Mouse (Mus musculus): ENCODE measurements at regions not wholly inside any gene's neighbourhood (a gene's known extent, or its start where the extent isn't known, plus 50 kb on each side); places are given as distances from the start of the nearest gene placed in this dataset.

- 53% methylated on average over 4 of the region's 4 CpGs for WGBS
- H3K9me3 ChIP-seq, result no peaks in the 10 kb centered on the region
- no peak overlapping the region for H3K4me2 ChIP-seq
- no peak overlapping the region for H3K9ac ChIP-seq
- no peak overlapping the region for H3K27ac ChIP-seq
- H3K4me3 ChIP-seq (replicated peaks), result no peak overlapping the region
- no peak for ATAC-seq (ENCODE audit: insufficient read depth, low FRiP score, low read depth)
- no peaks in the 10 kb centered on the region for H3K27me3 ChIP-seq (replicated peaks)
- H3K36me3 ChIP-seq, result no peaks in the 10 kb centered on the region
- H3K4me1 ChIP-seq, result no peaks in the 10 kb centered on the region
These were observed 252.4 kb downstream of the Foxo1 start for GRCm38 (mm10) chr3:52520609-52520947.

GRCm38 (mm10) chr3:52519910-52520608 is 251.9 kb downstream of the Foxo1 start:
- H3K27me3 ChIP-seq (replicated peaks), result no peaks in the 10 kb centered on the region
- H3K9me3 ChIP-seq, result no peaks in the 10 kb centered on the region
- no peak overlapping the region for H3K27ac ChIP-seq
- H3K9ac ChIP-seq, result no peak overlapping the region
- H3K4me3 ChIP-seq (replicated peaks), result no peak overlapping the region
- no peak overlapping the region for H3K4me2 ChIP-seq
- no peak for ATAC-seq (ENCODE audit: insufficient read depth, low FRiP score, low read depth)
- WGBS, result 64% methylated on average over 22 of the region's 22 CpGs
- H3K36me3 ChIP-seq, result no peaks in the 10 kb centered on the region
- H3K4me1 ChIP-seq, result no peaks in the 10 kb centered on the region

DNA sequence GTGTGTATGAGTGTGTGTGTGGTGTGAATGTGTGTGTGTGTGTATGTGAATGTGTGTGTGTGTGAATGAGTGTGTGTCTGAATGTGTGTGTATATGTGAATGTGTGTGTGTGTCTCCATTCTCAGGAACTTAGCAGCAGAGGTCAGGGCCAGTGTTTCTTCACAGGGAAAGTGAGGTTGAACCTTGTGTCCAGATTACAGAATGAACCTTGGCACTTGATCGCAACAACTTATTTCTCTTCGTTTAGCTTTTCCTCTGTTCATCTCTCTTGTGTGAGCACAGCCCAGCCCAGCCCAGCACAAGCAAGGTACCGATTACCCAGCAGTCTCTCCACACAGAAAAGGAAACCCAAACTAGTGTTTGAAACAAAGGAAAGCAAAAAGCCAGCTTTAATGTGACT is 249.7 kb downstream of the Foxo1 start:
- Histone ChIP-seq H3K4me3 (replicated peaks) (no peak overlapping the region), H3K4me2 (no peak overlapping the region), H3K4me1 (no peaks in the 10 kb centered on the region), H3K36me3 (no peaks in the 10 kb centered on the region), H3K27me3 (replicated peaks) (no peaks in the 10 kb centered on the region), H3K27ac (no peak overlapping the region), H3K9me3 (no peaks in the 10 kb centered on the region), H3K9ac (no peak overlapping the region)
- 80% methylated on average over 3 of the region's 3 CpGs for WGBS
- ATAC-seq (ENCODE audit: insufficient read depth, low FRiP score, low read depth), result no peak

DNA sequence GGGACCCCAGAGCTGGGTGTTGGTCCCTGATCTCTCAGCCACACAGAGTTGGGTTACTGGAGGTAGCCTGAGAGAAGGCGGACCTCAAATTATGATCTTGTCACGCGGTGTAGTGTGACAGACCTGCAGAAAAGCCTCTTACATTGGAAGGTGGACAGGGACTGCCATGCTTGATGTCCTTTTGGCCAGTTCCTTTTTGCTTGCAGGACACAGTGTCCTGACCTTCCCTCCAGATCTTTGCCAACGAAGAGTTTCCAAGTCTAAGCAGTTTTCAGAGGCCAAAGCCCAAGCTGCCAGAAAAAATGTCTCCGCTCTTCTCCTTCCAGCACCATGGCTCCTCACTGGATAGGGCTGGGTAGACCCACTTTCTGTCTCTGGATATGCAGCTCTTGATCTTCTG is 248.6 kb downstream of the Foxo1 start:
- no peak overlapping the region for H3K4me2 ChIP-seq
- no peak overlapping the region for H3K9ac ChIP-seq
- WGBS, result 96% methylated on average over 5 of the region's 5 CpGs

DNA sequence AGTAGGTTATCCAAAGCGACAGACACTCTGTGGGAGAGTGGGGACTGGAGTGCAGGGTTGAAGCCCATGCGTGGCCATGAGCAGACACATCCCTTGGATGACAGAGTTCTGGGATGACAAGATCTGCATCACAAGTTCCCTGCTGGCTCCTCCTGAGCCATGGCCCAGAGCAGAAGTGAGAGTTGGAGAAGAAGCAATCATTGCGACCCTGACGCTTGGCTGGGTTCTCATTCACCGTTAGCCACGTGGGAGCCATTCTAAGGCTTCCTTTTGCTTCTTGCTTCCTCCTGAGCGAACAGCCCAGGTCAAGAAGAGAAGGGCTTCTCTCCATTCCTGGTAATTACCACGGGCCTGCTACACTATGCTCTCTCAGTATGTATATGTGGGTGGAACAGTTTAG is 244.6 kb downstream of the Foxo1 start:
- Histone ChIP-seq H3K4me1 (no peaks in the 10 kb centered on the region), H3K9ac (no peak overlapping the region), H3K4me3 (replicated peaks) (no peak overlapping the region), H3K9me3 (no peaks in the 10 kb centered on the region), H3K27ac (no peak overlapping the region), H3K36me3 (no peaks in the 10 kb centered on the region), H3K27me3 (replicated peaks) (no peaks in the 10 kb centered on the region), H3K4me2 (no peak overlapping the region)
- WGBS, result 83% methylated on average over 8 of the region's 8 CpGs
- ATAC-seq (ENCODE audit: insufficient read depth, low FRiP score, low read depth), result no peak

More for the DNA sequence above, 248.6 kb downstream of the Foxo1 start:
- Histone ChIP-seq H3K27me3 (replicated peaks) (no peaks in the 10 kb centered on the region), H3K27ac (no peak overlapping the region), H3K36me3 (no peaks in the 10 kb centered on the region), H3K4me3 (replicated peaks) (no peak overlapping the region), H3K9me3 (no peaks in the 10 kb centered on the region), H3K4me1 (no peaks in the 10 kb centered on the region)
- no peak for ATAC-seq (ENCODE audit: insufficient read depth, low FRiP score, low read depth)

- Histone ChIP-seq H3K4me3 (replicated peaks) (no peak overlapping the region), H3K4me2 (no peak overlapping the region), H3K4me1 (no peaks in the 10 kb centered on the region), H3K9ac (no peak overlapping the region), H3K27me3 (replicated peaks) (no peaks in the 10 kb centered on the region), H3K9me3 (no peaks in the 10 kb centered on the region), H3K36me3 (no peaks in the 10 kb centered on the region), H3K27ac (no peak overlapping the region)
- ATAC-seq (ENCODE audit: insufficient read depth, low FRiP score, low read depth), result no peak
- WGBS, result 77% methylated on average over 9 of the region's 9 CpGs
These were observed 243.4 kb downstream of the Foxo1 start for GRCm38 (mm10) chr3:52511549-52511948.

DNA sequence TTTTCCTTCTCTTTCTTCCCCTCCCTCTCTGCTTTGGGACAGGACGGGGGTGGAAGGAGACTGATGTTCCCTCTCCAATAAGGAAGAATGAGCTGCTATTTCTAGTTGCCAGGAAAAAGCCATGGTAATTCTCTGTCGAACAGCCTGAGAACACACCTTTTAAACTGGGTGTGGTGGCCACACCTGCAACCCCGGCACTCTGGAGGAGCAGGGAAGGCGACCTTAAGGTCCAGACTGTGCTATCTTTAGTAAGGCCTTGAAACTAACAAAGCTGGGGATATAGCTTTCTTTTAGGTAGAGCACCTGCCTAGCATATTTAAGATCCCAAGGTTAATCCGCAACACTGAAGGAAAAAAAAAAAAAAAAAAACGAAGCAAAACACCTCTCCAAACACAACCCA is 242.7 kb downstream of the Foxo1 start:
- ATAC-seq (ENCODE audit: insufficient read depth, low FRiP score, low read depth), result peak; percentile 60; the same call in 1 of the 2 replicates
- no peaks in the 10 kb centered on the region for H3K4me1 ChIP-seq
- 55% methylated on average over 6 of the region's 6 CpGs for WGBS
- H3K27ac ChIP-seq, result no peak overlapping the region
- H3K9ac ChIP-seq, result no peak overlapping the region
- H3K36me3 ChIP-seq, result no peaks in the 10 kb centered on the region
- H3K27me3 ChIP-seq (replicated peaks), result no peaks in the 10 kb centered on the region
- no peak overlapping the region for H3K4me3 ChIP-seq (replicated peaks)
- H3K9me3 ChIP-seq, result no peaks in the 10 kb centered on the region
- peak overlapping the region; percentile 22; the same call in 1 of the 2 replicates for H3K4me2 ChIP-seq

GRCm38 (mm10) chr3:52510088-52510765 is 242.1 kb downstream of the Foxo1 start:
- ATAC-seq (ENCODE audit: insufficient read depth, low FRiP score, low read depth), result 0 out of 2 replicates have a peak, but pooled peaks have one; percentile 43
- Histone ChIP-seq H3K4me3 (replicated peaks) (no peak overlapping the region; the same call in 1 of the 2 replicates), H3K27me3 (replicated peaks) (no peaks in the 10 kb centered on the region), H3K4me1 (no peaks in the 10 kb centered on the region), H3K27ac (no peak overlapping the region), H3K9ac (no peak overlapping the region), H3K4me2 (peak overlapping the region; percentile 22; the same call in 1 of the 2 replicates), H3K36me3 (no peaks in the 10 kb centered on the region), H3K9me3 (no peaks in the 10 kb centered on the region)
- 53% methylated on average over 12 of the region's 12 CpGs for WGBS

DNA sequence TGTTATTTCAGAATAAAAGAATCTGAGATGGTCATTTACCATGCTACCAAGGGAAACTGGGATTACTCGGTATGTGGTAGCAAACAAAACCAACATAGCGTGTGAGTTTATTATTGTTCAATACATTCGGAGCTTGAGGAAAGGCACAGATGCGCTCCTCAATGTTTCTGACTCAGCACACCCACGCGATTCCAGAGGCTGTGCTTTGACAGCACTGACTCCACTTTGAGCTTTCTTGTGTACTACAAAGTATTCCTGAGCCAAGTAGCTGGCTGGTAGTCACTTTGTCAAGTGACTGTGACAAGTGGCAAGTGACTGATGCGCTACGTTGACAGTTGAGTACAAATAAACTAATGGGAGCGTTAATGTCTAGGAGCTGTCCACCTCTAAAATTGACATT is 235.8 kb downstream of the Foxo1 start:
- H3K9ac ChIP-seq, result no peak overlapping the region
- no peaks in the 10 kb centered on the region for H3K27me3 ChIP-seq (replicated peaks)
- WGBS, result 76% methylated on average over 9 of the region's 9 CpGs
- H3K4me2 ChIP-seq, result no peak overlapping the region
- no peak overlapping the region for H3K4me3 ChIP-seq (replicated peaks)
- no peak for ATAC-seq (ENCODE audit: insufficient read depth, low FRiP score, low read depth)
- no peak overlapping the region for H3K27ac ChIP-seq
- no peaks in the 10 kb centered on the region for H3K36me3 ChIP-seq
- H3K9me3 ChIP-seq, result no peaks in the 10 kb centered on the region
- H3K4me1 ChIP-seq, result peaks cover 9% of the 10 kb centered on the region; the same call in 1 of the 2 replicates

DNA sequence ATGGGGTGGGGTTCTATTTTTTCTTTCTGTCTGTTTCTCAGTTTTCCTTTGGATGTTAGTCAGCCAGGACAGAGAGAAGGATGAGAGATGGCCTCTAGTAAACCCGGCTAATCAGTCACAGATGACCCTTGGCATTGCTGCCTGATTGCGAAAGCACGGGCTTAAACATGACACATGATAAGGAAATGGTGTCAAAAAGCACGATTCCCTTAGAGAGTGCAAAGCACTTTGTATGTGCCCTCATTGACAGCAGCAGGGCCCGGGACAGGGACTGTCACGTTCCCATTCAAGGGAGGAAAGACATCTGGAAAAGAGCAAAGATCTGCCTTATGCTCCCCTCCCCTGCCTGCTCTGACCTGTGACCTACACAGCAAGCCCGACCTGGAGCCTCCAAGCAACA is 234.1 kb downstream of the Foxo1 start:
- H3K27ac ChIP-seq, result no peak overlapping the region
- peak; percentile 48; the same call in 1 of the 2 replicates for ATAC-seq (ENCODE audit: insufficient read depth, low FRiP score, low read depth)

GRCm38 (mm10) chr3:52501614-52502013 is 233.5 kb downstream of the Foxo1 start:
- Histone ChIP-seq H3K36me3 (no peaks in the 10 kb centered on the region), H3K9me3 (no peaks in the 10 kb centered on the region), H3K4me1 (peaks cover 9% of the 10 kb centered on the region; the same call in 1 of the 2 replicates), H3K27me3 (replicated peaks) (no peaks in the 10 kb centered on the region), H3K27ac (no peak overlapping the region), H3K9ac (no peak overlapping the region), H3K4me2 (no peak overlapping the region), H3K4me3 (replicated peaks) (no peak overlapping the region)
- WGBS, result 77% methylated on average over 8 of the region's 8 CpGs
- ATAC-seq (ENCODE audit: insufficient read depth, low FRiP score, low read depth), result no peak

More for the DNA sequence above, 234.1 kb downstream of the Foxo1 start:
- Histone ChIP-seq H3K4me2 (no peak overlapping the region), H3K36me3 (no peaks in the 10 kb centered on the region), H3K27me3 (replicated peaks) (no peaks in the 10 kb centered on the region), H3K4me3 (replicated peaks) (no peak overlapping the region), H3K9me3 (no peaks in the 10 kb centered on the region), H3K9ac (no peak overlapping the region), H3K4me1 (peaks cover 9% of the 10 kb centered on the region; the same call in 1 of the 2 replicates)
- WGBS, result 24% methylated on average over 7 of the region's 7 CpGs

- no peak overlapping the region for H3K9ac ChIP-seq
- H3K36me3 ChIP-seq, result no peaks in the 10 kb centered on the region
- no peak for ATAC-seq (ENCODE audit: insufficient read depth, low FRiP score, low read depth)
- H3K4me2 ChIP-seq, result no peak overlapping the region
- WGBS, result 69% methylated on average over 6 of the region's 6 CpGs
- no peaks in the 10 kb centered on the region for H3K27me3 ChIP-seq (replicated peaks)
- peaks cover 9% of the 10 kb centered on the region; the same call in 1 of the 2 replicates for H3K4me1 ChIP-seq
- no peak overlapping the region for H3K27ac ChIP-seq
- no peak overlapping the region for H3K4me3 ChIP-seq (replicated peaks)
- no peaks in the 10 kb centered on the region for H3K9me3 ChIP-seq
These were observed 231.9 kb downstream of the Foxo1 start for GRCm38 (mm10) chr3:52500026-52500425.
